Mouse (Mus musculus) liver, embryonic 12.5 days (tissue): ENCODE data around the gene Preb. TPM values are rescaled to one million over a fixed set of nuclear protein-coding genes. Genes with fewer than 3 reads are reported as not detected.

ENCODE experiments used
- ATAC-seq: fragments of 200-750 bp; cut with Nextera tagmentation; 2 replicates; pipeline ENCODE4 v1.8.0; 2017; ENCODE audit warnings: moderate number of reproducible peaks, mild to moderate bottlenecking, moderate library complexity
- H3K27ac ChIP-seq: fragments of 300-500 bp; sonication (generic); 2 replicates; pipeline ENCODE4 v1.5.1; 2016; ENCODE audit warnings: mild to moderate bottlenecking
- H3K27me3 ChIP-seq: fragments of 300-500 bp; sonication (generic); replicated peaks from 2 replicates; pipeline ENCODE4 v1.6.1; 2016; ENCODE audit warnings: mild to moderate bottlenecking, moderate library complexity
- H3K36me3 ChIP-seq: fragments of 300-500 bp; sonication (generic); 2 replicates; pipeline ENCODE4 v1.6.1; 2016; ENCODE audit warnings: mild to moderate bottlenecking, moderate library complexity
- H3K4me1 ChIP-seq: fragments of 300-500 bp; sonication (generic); 2 replicates; pipeline ENCODE4 v1.6.1; 2016
- H3K4me2 ChIP-seq: fragments of 300-500 bp; sonication (generic); 2 replicates; pipeline ENCODE4 v1.6.1; 2016; ENCODE audit warnings: mild to moderate bottlenecking, moderate library complexity
- H3K4me3 ChIP-seq: fragments of 300-500 bp; sonication (generic); 2 replicates; pipeline ENCODE4 v1.5.1; 2016; ENCODE audit warnings: mild to moderate bottlenecking, moderate library complexity
- H3K9ac ChIP-seq: fragments of 300-500 bp; sonication (generic); 2 replicates; pipeline ENCODE4 v1.6.1; 2016; ENCODE audit warnings: mild to moderate bottlenecking, moderate library complexity
- H3K9me3 ChIP-seq: fragments of 300-500 bp; sonication (generic); replicated peaks from 2 replicates; pipeline ENCODE4 v1.6.1; 2016; ENCODE audit warnings: mild to moderate bottlenecking, moderate library complexity
- WGBS: fragments of 180-500 bp; shearing (Covaris S2); methylation state at CpG from one replicate; pipeline ENCODE4 v1.1.7; 2016; ENCODE audit not compliant: insufficient replicate concordance; 5-methylcytosine and 5-hydroxymethylcytosine counted together
- polyA plus RNA-seq: library from polyadenylated mRNA; unstranded; fragments of >200 nt; fragmentation: Nextera tagmentation; extraction: Ambion mirVana; gene quantifications from 2 replicates; pipeline ENCODE4 v1.2.1, GENCODE M21; 2016

Gene Preb
- polyA plus RNA-seq, 1 experiment from 2014 or later: 111 TPM

DNA sequence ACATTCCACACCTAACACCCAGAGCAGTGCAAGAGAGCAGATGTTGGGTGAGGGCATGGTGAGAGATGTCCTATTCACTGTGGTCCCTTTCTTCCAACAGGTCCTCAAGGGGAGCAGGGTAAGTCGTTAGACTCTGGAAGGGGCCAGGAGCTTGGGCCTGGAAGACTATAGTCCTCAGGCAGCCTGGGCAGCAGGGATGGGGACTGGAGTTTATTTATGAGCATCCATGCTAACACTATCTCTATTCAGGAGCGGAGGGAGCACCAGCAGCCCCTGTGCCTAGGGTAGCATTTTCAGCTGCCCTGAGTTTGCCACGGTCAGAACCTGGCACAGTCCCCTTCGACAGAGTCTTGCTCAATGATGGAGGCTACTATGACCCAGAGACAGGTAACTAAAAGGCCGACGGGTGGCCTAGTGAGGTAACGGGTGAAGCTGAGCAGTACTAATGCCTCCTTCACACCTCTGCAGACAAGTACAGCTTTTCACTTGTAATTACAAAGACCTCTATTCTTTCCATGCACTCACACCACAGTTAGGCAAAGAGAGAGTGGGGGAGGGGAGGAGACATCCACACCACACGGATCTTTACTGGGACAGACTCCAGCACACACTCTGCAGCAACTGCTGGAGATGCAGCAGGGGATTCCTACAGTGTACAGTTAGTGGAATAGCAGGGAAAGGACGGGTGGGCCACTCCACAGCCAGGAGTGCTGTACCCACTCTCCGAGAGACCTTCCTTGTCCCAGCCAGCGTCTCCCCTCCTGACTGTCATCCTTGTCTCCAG, 40.1 kb downstream of the Preb start:
- no peak for ATAC-seq
- H3K36me3 ChIP-seq: peaks cover 44% of the 10 kb centered on the region
- peak overlapping the region; percentile 86 for H3K4me2 ChIP-seq
- peaks cover 84% of the 10 kb centered on the region for H3K4me1 ChIP-seq
- H3K4me3 ChIP-seq: no peak overlapping the region
- H3K9ac ChIP-seq: peak overlapping the region; percentile 70; the same call in 1 of the 2 replicates
- 72% methylated on average over 11 of the region's 11 CpGs for WGBS
- no peaks in the 10 kb centered on the region for H3K27me3 ChIP-seq
- H3K9me3 ChIP-seq: no peaks in the 10 kb centered on the region
- peak overlapping the region; percentile 86; the same call in 1 of the 2 replicates for H3K27ac ChIP-seq

DNA sequence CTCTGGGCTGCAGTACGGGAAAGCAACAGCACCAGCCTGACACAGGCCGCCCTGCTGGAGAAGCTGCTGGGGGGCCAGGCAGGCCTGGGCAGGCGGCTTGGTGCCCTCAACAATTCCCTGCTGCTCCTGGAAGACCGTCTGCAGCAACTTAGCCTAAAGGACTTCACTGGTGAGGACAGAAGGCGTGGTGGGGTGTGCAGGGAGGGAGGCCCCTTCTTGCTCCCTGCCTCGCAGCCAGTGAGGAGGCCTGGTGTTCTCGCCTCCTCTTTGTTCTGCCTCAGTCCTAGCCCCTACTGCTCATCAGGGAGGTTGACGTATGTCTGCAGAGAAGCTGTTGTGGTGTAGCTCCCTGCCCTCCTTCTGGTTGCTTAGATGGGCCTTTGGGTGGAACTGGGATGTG, 41.5 kb downstream of the Preb start:
- Histone ChIP-seq H3K27me3 (no peaks in the 10 kb centered on the region), H3K9ac (no peak overlapping the region), H3K36me3 (peaks cover 44% of the 10 kb centered on the region), H3K9me3 (no peaks in the 10 kb centered on the region), H3K4me3 (no peak overlapping the region), H3K27ac (no peak overlapping the region), H3K4me2 (no peak overlapping the region), H3K4me1 (peaks cover 91% of the 10 kb centered on the region)
- no peak for ATAC-seq
- WGBS: 80% methylated on average over 8 of the region's 8 CpGs

DNA sequence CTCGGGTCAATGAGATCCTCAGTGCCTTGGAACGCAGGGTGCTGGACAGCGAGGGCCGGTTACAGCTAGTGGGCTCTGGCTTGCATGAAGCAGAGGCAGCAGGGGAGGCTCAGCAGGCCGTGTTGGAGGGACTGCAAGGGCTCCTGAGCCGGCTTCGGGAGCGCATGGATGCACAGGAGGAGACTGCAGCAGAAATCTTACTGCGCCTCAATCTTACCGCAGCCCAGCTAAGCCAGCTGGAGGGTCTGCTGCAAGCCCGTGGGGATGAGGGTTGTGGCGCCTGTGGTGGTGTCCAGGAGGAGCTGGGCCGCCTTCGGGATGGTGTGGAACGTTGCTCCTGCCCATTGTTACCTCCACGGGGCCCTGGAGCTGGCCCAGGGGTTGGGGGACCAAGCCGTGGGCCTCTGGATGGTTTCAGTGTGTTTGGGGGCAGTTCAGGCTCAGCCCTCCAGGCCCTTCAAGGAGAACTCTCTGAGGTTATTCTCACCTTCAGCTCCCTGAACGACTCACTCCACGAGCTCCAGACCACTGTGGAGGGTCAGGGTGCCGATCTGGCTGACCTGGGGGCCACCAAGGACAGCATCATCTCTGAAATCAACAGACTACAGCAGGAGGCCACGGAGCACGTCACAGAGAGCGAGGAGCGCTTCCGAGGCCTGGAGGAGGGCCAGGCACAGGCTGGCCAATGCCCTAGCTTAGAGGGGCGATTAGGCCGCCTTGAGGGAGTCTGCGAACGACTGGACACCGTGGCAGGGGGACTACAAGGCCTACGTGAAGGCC, 42.1 kb downstream of the Preb start:
- Histone ChIP-seq H3K9ac (no peak overlapping the region), H3K4me1 (peaks cover 91% of the 10 kb centered on the region), H3K36me3 (peaks cover 44% of the 10 kb centered on the region), H3K27ac (0 out of 2 replicates have a peak overlapping the region, but pooled peaks have one; percentile 1), H3K9me3 (no peaks in the 10 kb centered on the region), H3K27me3 (no peaks in the 10 kb centered on the region), H3K4me3 (no peak overlapping the region), H3K4me2 (no peak overlapping the region)
- WGBS: 80% methylated on average over 31 of the region's 31 CpGs
- no peak for ATAC-seq

DNA sequence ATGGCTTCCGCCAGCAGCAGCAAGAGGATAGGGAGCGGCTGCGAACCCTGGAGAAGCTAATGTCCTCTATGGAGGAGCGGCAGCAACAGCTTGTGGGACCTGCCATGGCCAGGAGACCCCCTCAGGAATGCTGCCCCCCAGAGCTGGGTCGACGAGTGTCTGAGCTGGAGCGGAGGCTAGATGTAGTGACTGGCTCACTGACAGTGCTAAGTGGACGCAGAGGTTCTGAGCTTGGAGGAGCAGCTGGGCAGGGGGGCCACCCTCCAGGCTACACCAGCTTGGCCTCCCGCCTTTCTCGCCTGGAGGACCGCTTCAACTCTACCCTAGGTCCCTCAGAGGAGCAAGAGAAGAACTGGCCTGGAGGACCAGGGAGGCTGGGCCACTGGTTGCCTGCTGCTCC, 42.8 kb downstream of the Preb start:
- no peak overlapping the region for H3K4me2 ChIP-seq
- H3K36me3 ChIP-seq: peaks cover 44% of the 10 kb centered on the region
- H3K27me3 ChIP-seq: no peaks in the 10 kb centered on the region
- ATAC-seq: no peak
- H3K9me3 ChIP-seq: no peaks in the 10 kb centered on the region
- H3K9ac ChIP-seq: no peak overlapping the region
- H3K27ac ChIP-seq: 0 out of 2 replicates have a peak overlapping the region, but pooled peaks have one; percentile 1
- H3K4me3 ChIP-seq: no peak overlapping the region
- H3K4me1 ChIP-seq: peaks cover 91% of the 10 kb centered on the region
- WGBS: 83% methylated on average over 11 of the region's 11 CpGs

- peaks cover 91% of the 10 kb centered on the region for H3K4me1 ChIP-seq
Measured at GRCm38 (mm10) chr5:30916841-30917240, 43.3 kb downstream of the Preb start.

DNA sequence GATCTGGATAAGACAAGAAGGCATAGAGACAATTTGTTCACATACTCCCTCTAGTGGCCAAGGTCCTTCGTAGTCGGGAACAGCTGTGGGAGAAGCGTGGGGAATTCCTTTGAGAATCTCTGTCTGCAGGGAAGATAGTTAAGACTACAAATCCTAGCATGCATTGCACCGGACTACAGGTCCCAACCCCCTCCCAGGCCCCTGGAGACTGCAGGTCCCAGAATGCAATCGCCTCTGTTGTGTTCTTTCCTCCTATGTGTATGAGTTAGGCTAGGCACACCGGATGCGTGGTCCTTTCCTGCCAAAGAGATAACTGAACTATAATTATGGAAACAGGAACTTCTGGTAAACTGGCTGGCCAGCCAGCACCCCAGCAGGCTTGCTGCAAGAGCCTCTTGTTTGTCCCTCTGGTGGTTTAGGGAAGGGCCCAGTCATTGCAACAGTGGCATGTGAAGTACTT, 44.2 kb downstream of the Preb start:
- H3K9me3 ChIP-seq: no peaks in the 10 kb centered on the region
- H3K4me1 ChIP-seq: peaks cover 95% of the 10 kb centered on the region

More at GRCm38 (mm10) chr5:30916841-30917240, 43.3 kb downstream of the Preb start:
- Histone ChIP-seq H3K9me3 (no peaks in the 10 kb centered on the region), H3K36me3 (peaks cover 44% of the 10 kb centered on the region), H3K9ac (no peak overlapping the region), H3K27me3 (no peaks in the 10 kb centered on the region), H3K27ac (peak overlapping the region; percentile 84), H3K4me2 (0 out of 2 replicates have a peak overlapping the region, but pooled peaks have one; percentile 67), H3K4me3 (no peak overlapping the region)
- 79% methylated on average over 9 of the region's 9 CpGs for WGBS
- ATAC-seq: no peak

DNA sequence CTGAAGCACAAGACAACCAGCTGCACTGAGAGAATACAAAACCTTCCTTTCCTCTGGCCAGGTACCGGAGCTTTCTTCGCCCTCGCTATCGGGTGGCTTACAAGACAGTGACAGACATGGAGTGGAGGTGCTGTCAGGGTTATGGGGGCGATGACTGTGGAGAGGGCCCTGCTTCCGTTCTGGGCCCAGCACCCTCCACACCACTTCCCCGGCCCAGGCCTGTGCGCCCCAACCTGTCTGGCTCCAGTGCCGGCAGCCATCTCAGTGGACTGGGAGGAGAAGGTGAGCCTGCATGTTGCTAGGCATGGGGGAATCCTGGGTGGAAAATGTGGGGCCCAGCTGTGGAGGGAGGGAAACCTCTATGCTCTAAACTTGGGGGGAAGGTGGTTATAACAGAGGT, 44.7 kb downstream of the Preb start:
- Histone ChIP-seq H3K4me1 (peaks cover 95% of the 10 kb centered on the region), H3K4me2 (peak overlapping the region; percentile 67), H3K36me3 (peaks cover 39% of the 10 kb centered on the region), H3K27ac (peak overlapping the region; percentile 84), H3K9me3 (no peaks in the 10 kb centered on the region), H3K27me3 (no peaks in the 10 kb centered on the region), H3K4me3 (peak overlapping the region; percentile 55), H3K9ac (peak overlapping the region; percentile 60)
- ATAC-seq: peak; percentile 23
- 21% methylated on average over 9 of the region's 9 CpGs for WGBS

More for the DNA sequence above, 44.2 kb downstream of the Preb start:
- Histone ChIP-seq H3K27me3 (no peaks in the 10 kb centered on the region), H3K4me3 (peak overlapping the region; percentile 55), H3K36me3 (peaks cover 44% of the 10 kb centered on the region), H3K9ac (no peak overlapping the region), H3K4me2 (peak overlapping the region; percentile 67), H3K27ac (peak overlapping the region; percentile 84)
- WGBS: 2% methylated on average over 7 of the region's 7 CpGs
- peak; percentile 58 for ATAC-seq

- peaks cover 33% of the 10 kb centered on the region for H3K36me3 ChIP-seq
- H3K27ac ChIP-seq: peak overlapping the region; percentile 84
- H3K4me3 ChIP-seq: peak overlapping the region; percentile 55
- 39% methylated on average over 6 of the region's 6 CpGs for WGBS
- peak overlapping the region; percentile 60 for H3K9ac ChIP-seq
- H3K4me1 ChIP-seq: peaks cover 90% of the 10 kb centered on the region
- H3K27me3 ChIP-seq: no peaks in the 10 kb centered on the region
- peak overlapping the region; percentile 67 for H3K4me2 ChIP-seq
- no peaks in the 10 kb centered on the region for H3K9me3 ChIP-seq
- no peak for ATAC-seq
Measured at GRCm38 (mm10) chr5:30914849-30915248, 45.3 kb downstream of the Preb start.

DNA sequence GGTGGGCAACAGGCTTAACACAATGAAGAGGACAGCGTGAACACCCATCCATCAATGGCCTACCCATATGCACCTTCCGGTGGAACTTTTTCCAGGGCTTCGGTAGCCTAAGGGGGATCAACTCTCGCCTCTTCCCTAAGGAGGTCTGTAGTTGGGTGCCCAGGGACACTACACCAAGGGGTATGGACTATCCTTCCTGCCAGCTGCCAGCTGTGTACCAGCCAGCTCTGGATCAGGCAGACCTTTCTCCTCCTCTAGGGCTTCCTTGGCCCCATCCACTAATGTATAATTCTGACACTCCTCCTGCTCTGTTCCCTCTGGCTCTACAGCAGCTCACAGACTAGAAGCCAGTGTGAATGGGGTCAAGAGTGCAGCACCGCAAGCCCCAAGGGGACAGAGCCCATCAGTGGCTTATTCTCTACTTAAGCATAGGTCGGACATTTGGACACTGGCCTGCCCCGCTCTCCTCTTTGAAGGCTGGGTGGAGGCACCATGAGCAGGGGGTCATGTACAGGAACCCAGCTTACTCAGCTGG, 46.0 kb downstream of the Preb start:
- Histone ChIP-seq H3K9me3 (no peaks in the 10 kb centered on the region), H3K9ac (peak overlapping the region; percentile 60), H3K36me3 (peaks cover 26% of the 10 kb centered on the region), H3K27me3 (no peaks in the 10 kb centered on the region), H3K4me1 (peaks cover 94% of the 10 kb centered on the region), H3K4me3 (peak overlapping the region; percentile 55), H3K4me2 (peak overlapping the region; percentile 67), H3K27ac (peak overlapping the region; percentile 84)
- 22% methylated on average over 7 of the region's 7 CpGs for WGBS
- ATAC-seq: peak; percentile 16; the same call in 1 of the 2 replicates

DNA sequence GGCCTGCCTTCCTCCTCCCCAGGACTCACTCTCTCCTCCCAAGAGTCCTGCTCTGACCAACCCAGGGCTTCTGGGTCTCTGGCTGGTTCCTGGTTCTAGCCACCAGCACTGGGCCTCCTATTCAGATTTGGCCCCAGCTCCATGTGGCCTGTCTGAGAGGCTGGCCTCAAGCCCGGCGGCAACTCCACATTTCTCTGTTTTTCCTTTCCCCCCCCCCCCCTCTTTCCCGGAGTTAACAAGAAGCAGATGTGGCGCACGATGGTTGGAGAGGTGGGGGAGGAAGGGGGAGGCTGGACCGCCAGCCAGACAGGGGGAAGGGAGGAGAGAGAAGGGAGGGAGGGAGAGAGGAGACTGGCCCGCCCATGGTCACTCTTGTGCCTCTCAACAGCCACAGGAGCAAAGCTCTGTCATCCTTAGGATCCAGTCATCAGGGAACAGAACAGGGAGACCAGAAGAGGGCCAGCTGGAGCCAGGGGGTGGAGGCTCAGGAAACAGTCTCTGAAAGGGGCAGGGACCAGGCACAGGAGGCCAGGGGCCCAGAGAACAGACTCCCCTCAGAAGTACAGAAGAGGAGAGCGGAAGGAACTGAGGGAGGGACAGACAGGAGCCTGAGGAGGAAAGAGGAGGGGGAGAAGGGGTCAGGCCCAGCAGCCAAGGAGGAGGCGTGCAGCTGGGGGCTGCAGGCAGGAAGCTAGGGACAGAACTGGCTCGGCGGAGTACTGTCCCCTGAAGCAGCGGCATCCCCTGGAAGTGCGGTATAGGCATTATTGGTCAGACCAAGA, 46.9 kb downstream of the Preb start, which contains the start of gene Emilin1:
Gene Emilin1 (plus strand): TSS at position 343 of the 782 bp plus-strand sequence.
- Histone ChIP-seq H3K9me3 (no peaks in the 10 kb centered on the region), H3K9ac (peak within 1 kb of the TSS; percentile 60), H3K27me3 (no peaks in the 10 kb centered on the region), H3K36me3 (peaks cover 17% of the 10 kb centered on the region), H3K4me3 (peak within 1 kb of the TSS; percentile 55), H3K4me2 (peak within 1 kb of the TSS; percentile 67), H3K4me1 (peaks cover 94% of the 10 kb centered on the region), H3K27ac (peak within 1 kb of the TSS; percentile 84)
- ATAC-seq: peak; percentile 39
- WGBS: 20% methylated on average over 13 of the region's 13 CpGs

GRCm38 (mm10) chr5:30912156-30912555, 48.0 kb downstream of the Preb start:
- Histone ChIP-seq H3K27ac (peak overlapping the region; percentile 84), H3K4me3 (no peak overlapping the region), H3K27me3 (no peaks in the 10 kb centered on the region), H3K4me2 (0 out of 2 replicates have a peak overlapping the region, but pooled peaks have one; percentile 67), H3K4me1 (peaks cover 88% of the 10 kb centered on the region), H3K36me3 (peaks cover 6% of the 10 kb centered on the region), H3K9me3 (no peaks in the 10 kb centered on the region), H3K9ac (no peak overlapping the region)
- 53% methylated on average over 5 of the region's 5 CpGs for WGBS
- ATAC-seq: no peak
